Mouse (Mus musculus): ENCODE measurements at regions not wholly inside any gene's neighbourhood (a gene's known extent, or its start where the extent isn't known, plus 50 kb on each side); places are given as distances from the start of the nearest gene placed in this dataset.

DNA sequence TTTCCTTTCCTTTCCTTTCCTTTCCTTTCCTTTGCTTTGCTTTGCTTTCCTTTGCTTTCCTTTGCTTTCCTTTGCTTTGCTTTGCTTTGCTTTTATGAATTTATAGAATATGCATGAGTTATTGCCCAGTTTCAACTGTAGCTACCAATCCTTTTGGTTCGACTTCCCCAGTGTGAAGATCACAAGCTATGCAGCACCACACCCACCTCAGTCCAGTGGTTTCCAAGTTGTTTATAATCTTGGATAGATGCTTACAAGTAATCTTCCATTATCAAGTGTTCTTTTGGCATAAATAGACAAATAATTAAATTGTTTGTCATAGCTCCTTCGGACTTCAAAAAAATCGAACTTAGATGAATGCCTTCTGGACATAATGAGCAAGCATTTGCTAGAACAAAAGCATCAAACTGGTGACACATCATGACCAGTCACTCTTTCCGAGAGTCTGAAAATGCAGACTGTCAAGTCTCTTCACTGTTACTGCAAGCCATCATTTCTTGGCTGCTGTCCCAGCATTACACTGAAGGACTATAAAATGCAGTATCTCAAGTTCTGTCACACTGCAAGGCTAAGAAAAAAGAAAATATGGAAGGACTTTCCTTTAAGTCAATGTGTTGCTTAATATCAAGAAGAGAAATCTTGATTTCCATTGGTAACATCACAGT, 1169.1 kb downstream of the Zfp704 start:
- ATAC-seq (ENCODE audit: low FRiP score) (no peak), DNase-seq (ENCODE audit: low spot score) (peak; percentile 51)
- Histone ChIP-seq H3K9me3 (ENCODE audit: low read length) (no peaks in the 10 kb centered on the region), H3K9ac (replicated peaks; ENCODE audit: low read length, poor library complexity, severe bottlenecking) (no peak overlapping the region), H3K4me2 (ENCODE audit: low read depth, low read length, poor library complexity, severe bottlenecking) (no peak overlapping the region), H3K27ac (ENCODE audit: low read depth, low read length) (no peak overlapping the region), H3K4me1 (ENCODE audit: insufficient read depth, low read length) (no peaks in the 10 kb centered on the region), H3K4me3 (ENCODE audit: low read depth, low read length) (no peak overlapping the region), H3K27me3 (ENCODE audit: insufficient read depth, low read length) (no peaks in the 10 kb centered on the region), H3K36me3 (ENCODE audit: insufficient read depth, low read length) (no peaks in the 10 kb centered on the region)
- 67% methylated on average over 4 of the region's 4 CpGs for WGBS
- TF ChIP-seq CTCF (IDR thresholded peaks at IDR 0.05) = no peak

All from midbrain, postnatal 0 days (tissue).